In the genomic region with DNA sequence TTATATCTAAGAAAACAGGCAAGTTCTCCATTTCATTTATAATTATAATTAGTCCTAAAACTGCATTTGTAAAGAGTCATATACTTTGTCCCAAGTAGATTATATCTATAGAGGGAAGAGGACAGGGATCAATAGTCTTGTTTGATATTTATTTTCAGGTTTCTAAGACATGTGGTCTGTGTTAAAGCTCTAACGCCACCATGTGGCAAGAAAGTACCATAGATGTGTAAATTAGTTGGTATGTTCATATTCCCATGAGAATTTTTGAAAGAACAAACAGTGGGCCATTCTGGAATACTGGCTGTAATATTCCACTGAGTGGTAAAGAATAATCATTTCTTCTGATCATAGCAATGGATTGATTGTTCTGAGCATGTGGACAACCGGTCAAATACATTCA, we compare ENCODE assay signal across 19 mouse cellular contexts.
DNase-seq lines count a peak whose midpoint lies in the region; ATAC-seq and TF ChIP-seq lines count a peak whose summit lies in the region.
"Had no signal": no experiment of that assay in that cellular context is flagged by ENCODE, and none has a peak within 500 bp of the region (broad histone marks: within the 10 kb centered on the region; RNA-seq: fewer than 3 reads in every experiment).

No protein-coding gene starts in this region.

- ATAC-seq in forebrain, embryonic 14.5 days, result no peak
- ATAC-seq in forebrain, embryonic 16.5 days, result no peak
- no peak for ATAC-seq in heart, embryonic 12.5 days (ENCODE audit: insufficient number of reproducible peaks, low FRiP score)
- ATAC-seq: midbrain, embryonic 15.5 days had no signal

- H3K4me3 ChIP-seq in forebrain, embryonic 14.5 days (ENCODE audit: low read depth, low read length), result no peak overlapping the region
- H3K4me3 ChIP-seq in forebrain, embryonic 16.5 days (replicated peaks; ENCODE audit: low read length), result no peak overlapping the region
- no peak overlapping the region for H3K4me3 ChIP-seq in layer of hippocampus, adult 2 months
- H3K4me3 ChIP-seq in heart, embryonic 12.5 days, result no peak overlapping the region
- H3K4me3 ChIP-seq: embryonic facial prominence, embryonic 15.5 days; limb, embryonic 13.5 days; megakaryocyte, embryonic 14.5 days; midbrain, embryonic 15.5 days had no signal

- no peaks in the 10 kb centered on the region for H3K9me3 ChIP-seq in forebrain, embryonic 14.5 days (replicated peaks; ENCODE audit: control insufficient read depth, low read length)
- no peaks in the 10 kb centered on the region for H3K9me3 ChIP-seq in forebrain, embryonic 16.5 days (ENCODE audit: control insufficient read depth, low read length)
- H3K9me3 ChIP-seq in heart, embryonic 12.5 days (replicated peaks), result no peaks in the 10 kb centered on the region
- H3K9me3 ChIP-seq: embryonic facial prominence, embryonic 15.5 days; limb, embryonic 13.5 days; megakaryocyte, embryonic 14.5 days; midbrain, embryonic 15.5 days had no signal

- peak; percentile 52 for TF ChIP-seq CTCF in layer of hippocampus, adult 2 months (conservative IDR thresholded peaks at IDR 0.05)

- no peak overlapping the region for H3K27ac ChIP-seq in forebrain, embryonic 14.5 days (ENCODE audit: low read depth, low read length)
- no peak overlapping the region for H3K27ac ChIP-seq in forebrain, embryonic 16.5 days (ENCODE audit: low read length)
- H3K27ac ChIP-seq in layer of hippocampus, adult 2 months, result no peak overlapping the region
- H3K27ac ChIP-seq in heart, embryonic 12.5 days (ENCODE audit: poor library complexity, severe bottlenecking), result no peak overlapping the region
- H3K27ac ChIP-seq: embryonic facial prominence, embryonic 15.5 days; limb, embryonic 13.5 days; midbrain, embryonic 15.5 days had no signal

- WGBS in forebrain, embryonic 14.5 days, result 47% methylated on average over 2 of the region's 2 CpGs
- WGBS in forebrain, embryonic 16.5 days, result 54% methylated on average over 2 of the region's 2 CpGs
- WGBS in heart, embryonic 12.5 days, result 50% methylated on average over 2 of the region's 2 CpGs

- H3K9ac ChIP-seq in forebrain, embryonic 14.5 days (ENCODE audit: low read length), result no peak overlapping the region
- no peak overlapping the region for H3K9ac ChIP-seq in forebrain, embryonic 16.5 days (replicated peaks; ENCODE audit: low read depth, low read length)
- no peak overlapping the region for H3K9ac ChIP-seq in heart, embryonic 12.5 days
- H3K9ac ChIP-seq: embryonic facial prominence, embryonic 15.5 days; limb, embryonic 13.5 days; midbrain, embryonic 15.5 days had no signal

- H3K27me3 ChIP-seq in forebrain, embryonic 14.5 days (replicated peaks; ENCODE audit: control insufficient read depth, insufficient read depth, low read length), result no peaks in the 10 kb centered on the region
- H3K27me3 ChIP-seq in forebrain, embryonic 16.5 days (replicated peaks; ENCODE audit: control insufficient read depth, insufficient read depth, low read length), result no peaks in the 10 kb centered on the region
- H3K27me3 ChIP-seq in heart, embryonic 12.5 days (replicated peaks), result no peaks in the 10 kb centered on the region
- H3K27me3 ChIP-seq: embryonic facial prominence, embryonic 15.5 days; limb, embryonic 13.5 days; megakaryocyte, embryonic 14.5 days; midbrain, embryonic 15.5 days had no signal

- H3K4me2 ChIP-seq in forebrain, embryonic 14.5 days (ENCODE audit: low read length), result no peak overlapping the region
- no peak overlapping the region for H3K4me2 ChIP-seq in forebrain, embryonic 16.5 days (ENCODE audit: low read length)
- H3K4me2 ChIP-seq in heart, embryonic 12.5 days, result no peak overlapping the region
- H3K4me2 ChIP-seq: embryonic facial prominence, embryonic 15.5 days; heart, embryonic 11.5 days; limb, embryonic 13.5 days; midbrain, embryonic 15.5 days had no signal

- DNase-seq in forebrain, embryonic 14.5 days (ENCODE audit: low spot score), result peak; percentile 8
- no peak for DNase-seq in layer of hippocampus, adult 2 months (ENCODE audit: low spot score in 2 of 2)
- no peak for DNase-seq in layer of hippocampus, adult 8-10 months (ENCODE audit: low spot score in 2 of 2)
- DNase-seq in A20 (ENCODE audit: low read depth, low spot score), result peak; percentile 28
- DNase-seq in brain, adult 2 months (ENCODE audit: low read depth, low spot score), result peak; percentile 7
- no peak for DNase-seq in neural tube, embryonic 10.5 days (ENCODE audit: extremely low spot score, low spot score)
- DNase-seq: adrenal gland, postnatal 25 days; cerebellum, adult 2 months; kidney, adult 2 months; kidney, postnatal 36 days; lung, postnatal 10 days; thymus, postnatal 14 days had no signal

- H3K36me3 ChIP-seq in forebrain, embryonic 14.5 days (ENCODE audit: control insufficient read depth, insufficient read depth, low read length), result no peaks in the 10 kb centered on the region
- no peaks in the 10 kb centered on the region for H3K36me3 ChIP-seq in forebrain, embryonic 16.5 days (ENCODE audit: control insufficient read depth, insufficient read depth)
- H3K36me3 ChIP-seq in heart, embryonic 12.5 days, result no peaks in the 10 kb centered on the region
- H3K36me3 ChIP-seq: embryonic facial prominence, embryonic 15.5 days; limb, embryonic 13.5 days; midbrain, embryonic 15.5 days had no signal

- H3K4me1 ChIP-seq in forebrain, embryonic 14.5 days (ENCODE audit: control insufficient read depth, insufficient read depth, low read length), result no peaks in the 10 kb centered on the region
- no peaks in the 10 kb centered on the region for H3K4me1 ChIP-seq in forebrain, embryonic 16.5 days (replicated peaks; ENCODE audit: control insufficient read depth, insufficient read depth, low read length)
- H3K4me1 ChIP-seq in heart, embryonic 12.5 days (replicated peaks), result no peaks in the 10 kb centered on the region
- H3K4me1 ChIP-seq: embryonic facial prominence, embryonic 15.5 days; limb, embryonic 13.5 days; megakaryocyte, embryonic 14.5 days; midbrain, embryonic 15.5 days had no signal

Comparison
In these comparisons a context has a peak if more than half of its experiments do, and no peak if none do; other contexts are left out.
1. DNase-seq: peak in forebrain, embryonic 14.5 days (single experiment), A20 (single experiment) and brain, adult 2 months (single experiment); none in layer of hippocampus, adult 2 months (0 of 2), layer of hippocampus, adult 8-10 months (0 of 2) and neural tube, embryonic 10.5 days (single experiment).